Mouse (Mus musculus) embryonic fibroblast, embryonic 13.5 days (primary cell): ENCODE measurements around the gene Msh5. TPM values are rescaled to one million over a fixed set of nuclear protein-coding genes. Genes with fewer than 3 reads are reported as not detected.

Experiments
- H3K27ac ChIP-seq: 2 replicates; pipeline ENCODE4 v1.5.1; 2012; ENCODE audit warnings: low read length, control low read depth, inconsistent platforms; ENCODE audit not compliant: insufficient read depth
- H3K4me1 ChIP-seq: 2 replicates; pipeline ENCODE4 v1.6.1; 2011; ENCODE audit warnings: low read length; ENCODE audit not compliant: control insufficient read depth, insufficient read depth
- H3K4me3 ChIP-seq: 2 replicates; pipeline ENCODE4 v1.5.1; 2011; ENCODE audit warnings: mild to moderate bottlenecking, control low read depth, low read length; ENCODE audit not compliant: insufficient read depth
- CTCF ChIP-seq: IDR thresholded peaks from 2 replicates; pipeline ENCODE4 v1.5.1; 2011; ENCODE audit warnings: mild to moderate bottlenecking, control low read depth, low read length, moderate library complexity, borderline replicate concordance; ENCODE audit not compliant: insufficient read depth
- POLR2A ChIP-seq: IDR thresholded peaks from 2 replicates; pipeline ENCODE4 v1.6.1; 2011; ENCODE audit warnings: low read depth, mild to moderate bottlenecking, control low read depth, low read length, moderate library complexity
- polyA plus RNA-seq: library from polyadenylated mRNA; stranded (reverse); fragments of >200 nt; gene quantifications from 2 replicates; pipeline ENCODE4 v1.2.4, GENCODE M21; 2011; ENCODE audit warnings: low read depth; ENCODE audit not compliant: missing spikeins, insufficient read length

Gene Msh5
- polyA plus RNA-seq, 1 experiment = 2.8 TPM

DNA sequence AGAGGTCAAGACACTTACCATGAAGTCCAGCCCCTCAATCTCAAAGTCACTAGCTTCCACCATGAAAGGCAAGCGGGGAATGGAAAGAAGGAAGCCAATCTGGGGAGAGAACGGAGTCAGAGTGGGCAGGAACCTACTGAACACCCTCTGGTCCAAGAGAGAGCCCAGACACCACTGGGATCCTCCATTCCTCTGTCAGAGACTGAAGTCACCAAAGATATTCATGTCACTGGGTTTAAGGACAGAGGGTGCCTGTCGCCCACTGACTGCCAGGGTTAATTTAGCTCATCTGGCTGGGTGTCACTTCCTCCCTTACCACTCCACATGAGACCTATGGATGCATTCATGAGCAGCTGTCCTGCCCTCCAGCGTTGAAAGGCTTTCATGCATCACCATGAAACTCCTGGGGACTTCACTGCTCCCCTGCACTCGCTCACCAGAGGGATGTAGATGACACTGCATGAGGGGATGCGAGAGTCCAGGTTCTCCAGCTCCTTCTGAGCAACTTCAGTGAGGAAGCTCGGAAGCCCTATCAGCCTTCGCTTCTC lies 14.1 kb downstream of the Msh5 start:
- Histone ChIP-seq H3K4me1 (no peaks in the 10 kb centered on the region), H3K4me3 (no peak overlapping the region), H3K27ac (no peak overlapping the region)
- TF ChIP-seq CTCF (no peak), POLR2A (no peak)

DNA sequence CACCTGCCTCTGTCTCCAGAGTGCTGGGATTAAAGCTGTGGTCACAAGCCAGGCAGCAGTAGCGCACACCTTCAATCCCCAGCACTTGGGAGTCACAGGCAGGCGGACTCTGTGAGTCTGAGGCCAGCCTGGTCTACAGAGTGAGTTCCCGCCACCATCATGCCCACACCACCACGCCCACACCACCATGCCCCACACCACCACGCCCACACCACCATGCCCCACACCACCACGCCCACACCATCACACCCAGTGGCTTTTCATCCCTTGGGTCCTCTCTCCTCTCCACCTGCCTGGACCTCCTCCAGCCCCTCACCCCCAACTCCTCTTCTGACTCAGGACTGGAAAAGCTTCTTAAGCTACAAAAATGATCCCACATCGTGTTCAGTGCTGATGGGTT lies 14.7 kb downstream of the Msh5 start:
- H3K27ac ChIP-seq = no peak overlapping the region
- H3K4me1 ChIP-seq = no peaks in the 10 kb centered on the region
- TF ChIP-seq CTCF (no peak), POLR2A (no peak)

DNA sequence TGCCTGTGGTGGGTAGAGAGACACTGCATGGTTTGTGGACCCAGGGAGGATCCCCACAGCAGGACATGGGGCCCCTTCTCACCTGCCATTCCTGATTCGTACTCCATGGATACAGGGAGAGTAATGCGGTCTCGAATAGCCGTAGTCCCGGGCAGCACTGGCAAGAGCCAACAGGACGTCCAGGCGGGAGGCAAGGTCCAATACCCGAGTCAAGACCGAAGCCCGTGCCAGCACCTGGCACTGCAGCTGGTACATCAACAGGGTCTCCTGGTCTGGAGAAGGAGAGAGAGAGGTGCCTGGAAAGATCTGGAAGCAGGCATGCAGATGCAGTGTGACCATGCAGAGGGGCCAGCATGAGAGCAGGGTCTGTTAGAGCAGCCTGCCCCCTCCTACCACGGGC lies 15.3 kb downstream of the Msh5 start:
- no peak overlapping the region for H3K27ac ChIP-seq
- H3K4me3 ChIP-seq = no peak overlapping the region
- TF ChIP-seq CTCF (no peak), POLR2A (no peak)
- no peaks in the 10 kb centered on the region for H3K4me1 ChIP-seq

More for the DNA sequence above, 14.7 kb downstream of the Msh5 start:
- no peak overlapping the region for H3K4me3 ChIP-seq

DNA sequence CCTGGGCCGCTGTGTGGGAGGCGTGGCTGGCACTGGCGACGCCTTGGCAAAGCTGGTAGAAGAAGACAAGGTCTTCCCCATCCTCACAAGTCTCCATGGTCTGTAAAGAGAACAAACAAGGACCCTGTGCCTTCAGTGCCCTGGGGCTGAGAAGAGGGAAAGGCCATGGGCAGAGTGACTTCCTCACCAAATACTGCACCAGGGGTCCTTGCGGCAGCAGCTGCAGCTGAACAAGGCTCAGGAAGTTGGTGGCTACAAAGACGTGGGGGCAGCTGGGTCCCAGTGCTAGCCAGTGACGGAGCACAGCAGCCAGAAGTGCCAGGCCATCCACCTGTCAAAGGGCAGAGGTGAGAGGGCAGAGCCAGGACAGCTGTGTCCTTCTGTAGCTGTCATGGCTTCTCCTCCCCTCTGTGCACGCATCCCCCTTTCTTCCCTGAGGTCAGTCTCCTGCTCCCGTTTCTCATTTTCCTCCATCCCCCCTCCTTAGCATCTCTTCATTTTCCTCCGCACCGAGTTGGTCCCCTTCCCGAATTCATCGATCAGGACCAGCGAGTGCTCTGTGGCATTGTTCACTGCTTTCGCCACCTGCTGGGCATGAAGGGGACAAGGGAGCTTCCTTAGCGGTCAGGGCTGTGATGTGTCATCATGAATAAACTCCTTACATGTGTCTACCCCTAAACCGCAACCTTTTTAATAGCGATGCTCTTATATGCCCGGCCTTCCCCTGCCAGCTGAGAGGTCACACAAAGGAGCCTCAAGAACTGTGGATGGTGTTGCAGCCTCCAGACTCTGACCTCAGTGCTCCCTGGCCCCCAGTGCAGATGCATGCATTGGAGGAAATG lies 16.6 kb downstream of the Msh5 start:
- no peak overlapping the region for H3K27ac ChIP-seq
- peak; percentile 80; the same call in 1 of the 2 replicates for TF ChIP-seq CTCF
- TF ChIP-seq POLR2A = no peak
- H3K4me1 ChIP-seq = no peaks in the 10 kb centered on the region
- H3K4me3 ChIP-seq = no peak overlapping the region

DNA sequence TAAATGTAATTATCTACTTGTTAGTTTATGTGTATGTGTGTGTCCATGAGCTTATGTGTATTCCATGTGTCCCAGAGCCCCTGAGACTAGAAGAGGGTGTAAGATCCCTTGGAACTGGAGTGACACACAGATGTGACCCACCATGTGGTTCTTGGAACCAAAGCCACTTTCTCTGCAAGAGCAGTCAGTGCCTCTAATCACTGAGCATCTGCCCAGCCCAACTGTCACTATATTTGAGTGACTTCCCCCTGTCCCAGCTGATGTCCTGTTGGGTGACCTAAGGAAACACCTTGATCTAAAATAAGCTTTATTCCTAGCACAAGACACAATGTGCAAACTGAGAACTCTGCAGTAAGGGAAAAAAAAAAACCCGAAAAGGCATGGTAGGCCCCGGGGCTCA lies 18.2 kb downstream of the Msh5 start:
- Histone ChIP-seq H3K4me3 (no peak overlapping the region), H3K27ac (no peak overlapping the region), H3K4me1 (no peaks in the 10 kb centered on the region)
- TF ChIP-seq POLR2A = no peak
- TF ChIP-seq CTCF = no peak

DNA sequence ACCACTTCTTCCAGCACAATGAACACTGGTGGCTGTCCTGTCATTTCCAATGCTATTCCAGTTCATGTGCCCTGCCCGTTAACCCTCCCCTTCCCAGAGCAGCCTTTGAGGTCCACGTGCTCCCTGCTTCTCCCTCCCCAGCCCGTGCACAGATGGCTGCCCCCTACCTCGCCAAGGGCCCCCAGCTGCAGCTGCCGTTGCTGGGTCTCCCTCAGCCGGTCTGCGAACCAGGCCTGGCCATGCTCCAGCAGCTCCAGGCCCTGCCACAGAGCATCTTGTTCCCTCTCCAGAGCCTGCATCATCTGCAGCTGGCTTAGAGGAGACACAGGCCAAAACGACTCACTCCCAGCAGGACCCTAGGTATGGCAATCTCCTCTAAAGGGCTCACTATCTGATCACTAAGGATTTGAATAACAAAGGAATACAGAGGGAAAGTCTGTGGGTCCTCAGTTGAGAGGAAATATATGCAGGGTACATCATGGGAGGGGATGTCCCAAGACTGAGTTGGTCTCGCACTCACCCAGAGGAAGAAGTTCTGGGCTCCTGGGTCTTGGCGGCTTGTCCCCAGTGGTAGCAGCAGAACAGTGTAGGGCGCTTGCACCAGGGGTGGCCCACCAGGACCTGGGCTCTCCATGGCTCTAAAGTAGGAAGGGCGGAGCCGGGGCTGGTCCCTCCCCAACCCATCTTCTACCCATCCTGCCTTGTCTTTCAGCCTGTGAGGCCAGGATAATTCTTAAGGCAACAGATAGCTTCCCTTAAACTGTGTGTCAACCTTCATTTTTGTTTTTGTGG lies 19.1 kb downstream of the Msh5 start, which contains the start of gene Sapcd1:
Gene Sapcd1 (minus strand): TSS at position 740 of the 792 bp plus-strand sequence.
- H3K27ac ChIP-seq = no peak within 1 kb of the TSS
- no peak within 1 kb of the TSS for H3K4me3 ChIP-seq
- H3K4me1 ChIP-seq = no peaks in the 10 kb centered on the region
- TF ChIP-seq POLR2A (no peak), CTCF (no peak)

DNA sequence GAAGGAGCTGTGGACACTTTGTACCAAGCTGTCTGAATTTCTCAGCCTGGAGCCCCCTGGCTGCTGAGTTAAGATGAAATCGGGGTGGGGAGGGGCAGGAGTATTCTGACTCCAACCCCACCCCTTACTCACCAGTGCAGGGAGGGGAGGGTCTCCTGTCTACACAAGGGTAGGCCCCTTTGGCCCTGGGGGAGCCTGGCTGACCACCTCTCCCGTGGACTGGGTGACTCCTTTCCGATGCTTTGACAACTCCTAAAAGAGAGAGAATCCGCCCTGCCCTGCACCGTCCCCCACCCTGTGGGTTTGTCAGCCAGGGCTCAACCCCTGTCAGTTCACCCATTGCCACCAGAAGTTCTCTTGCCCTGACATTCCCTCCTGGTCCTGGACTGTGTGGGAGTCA lies 20.3 kb downstream of the Msh5 start:
- no peak for TF ChIP-seq CTCF
- TF ChIP-seq POLR2A = no peak
- Histone ChIP-seq H3K4me3 (no peak overlapping the region), H3K27ac (no peak overlapping the region), H3K4me1 (no peaks in the 10 kb centered on the region)

DNA sequence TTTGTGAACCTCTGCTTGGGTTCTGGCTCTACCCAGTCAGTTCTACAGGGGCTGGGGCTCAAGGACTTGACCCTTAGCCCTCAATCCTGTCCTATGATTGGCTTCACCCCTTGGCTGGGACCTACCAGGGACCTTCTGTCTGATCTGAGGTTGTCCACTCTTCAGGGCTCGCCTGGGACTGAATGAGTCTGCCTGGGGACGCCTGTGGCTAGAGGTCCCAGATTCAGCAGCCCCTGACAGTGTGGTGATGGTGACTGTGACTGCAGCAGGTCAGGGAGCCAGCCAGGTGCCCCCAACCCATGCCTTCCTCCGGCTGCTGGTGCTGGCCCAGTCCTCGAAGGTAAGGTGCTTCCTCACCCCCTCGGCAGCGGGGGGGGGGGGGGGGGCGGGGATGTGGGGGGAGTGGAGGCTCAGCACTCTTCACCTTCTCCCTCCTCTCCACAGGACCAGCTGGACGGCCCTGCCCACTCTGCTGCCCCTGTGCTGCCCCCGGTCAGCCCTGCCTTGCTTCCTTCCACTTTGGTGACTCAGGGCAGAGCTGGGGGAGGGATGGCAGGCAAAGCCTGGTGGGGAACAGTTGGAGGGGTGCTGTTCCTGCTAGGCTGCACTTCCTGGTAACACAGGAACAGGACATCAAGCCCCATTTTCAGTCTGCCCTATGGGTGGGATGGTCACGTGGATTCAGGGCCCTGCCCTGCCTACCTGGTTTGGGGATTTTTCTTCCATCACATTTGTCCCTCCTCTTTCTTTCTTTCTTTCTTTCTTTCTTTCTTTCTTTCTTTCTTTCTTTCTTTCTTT lies 21.7 kb downstream of the Msh5 start:
- Histone ChIP-seq H3K27ac (no peak overlapping the region), H3K4me1 (no peaks in the 10 kb centered on the region), H3K4me3 (no peak overlapping the region)
- TF ChIP-seq CTCF (no peak), POLR2A (no peak)

DNA sequence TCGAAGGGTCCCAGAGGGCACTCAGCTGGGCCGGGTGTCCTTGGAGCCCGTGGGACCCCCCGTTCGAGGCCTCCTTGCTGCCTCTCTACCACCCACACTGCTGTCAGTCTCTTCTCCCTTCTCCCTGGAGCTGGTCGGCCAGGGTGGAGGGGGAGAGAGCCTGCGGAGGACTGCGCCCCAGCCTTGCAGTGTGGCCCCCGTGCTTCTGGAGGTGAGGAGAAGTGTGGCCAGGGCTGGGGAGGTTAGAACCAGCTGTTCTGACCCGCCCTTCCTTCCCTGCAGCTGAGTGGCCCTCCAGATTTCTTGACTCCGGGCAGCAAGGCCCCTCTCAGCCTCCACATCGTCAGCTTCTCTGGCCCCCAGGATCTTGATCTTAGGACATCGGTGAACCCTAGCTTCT lies 22.3 kb downstream of the Msh5 start:
- TF ChIP-seq POLR2A (no peak), CTCF (no peak)
- Histone ChIP-seq H3K27ac (no peak overlapping the region), H3K4me1 (no peaks in the 10 kb centered on the region), H3K4me3 (no peak overlapping the region)
